In the genomic region with DNA sequence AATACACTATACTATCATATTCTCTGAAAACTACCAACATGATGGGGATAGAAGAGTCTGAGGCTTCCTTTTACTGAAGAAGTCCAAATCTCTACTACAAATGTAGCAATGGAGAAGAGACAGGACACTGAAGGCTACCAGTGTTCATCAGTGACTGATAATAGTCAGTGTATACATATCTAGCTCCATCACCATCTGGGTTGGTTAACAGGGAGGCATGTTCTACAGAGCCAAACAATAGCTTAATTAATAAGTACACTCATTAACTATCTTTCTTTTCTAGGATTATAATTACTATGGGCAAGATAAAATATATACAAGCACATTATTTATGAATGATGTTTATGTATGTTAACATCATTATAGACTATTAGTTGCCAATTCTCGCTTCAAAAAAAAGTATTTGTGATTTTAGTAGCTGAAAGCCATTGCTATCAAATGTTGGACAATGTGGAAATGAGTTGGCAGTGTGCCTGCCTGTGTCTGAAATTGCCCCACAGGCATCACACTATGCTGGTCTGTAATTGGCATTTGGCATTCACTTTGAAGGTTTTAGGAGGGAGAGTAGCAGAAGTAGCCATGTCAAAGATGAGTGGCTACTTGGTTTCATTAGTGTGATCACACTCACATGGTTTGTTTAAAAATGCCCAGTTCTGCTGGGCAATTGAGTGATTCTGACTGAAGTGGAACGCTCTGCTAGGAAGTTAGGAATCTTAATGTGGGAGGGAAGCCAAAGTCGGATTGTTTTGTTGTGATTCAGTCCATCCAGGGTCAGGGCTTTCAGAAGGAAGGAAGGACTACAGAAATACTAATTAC, we compare ENCODE assay signal across 19 mouse cellular contexts.
A peak's percentile ranks its signal among the peaks of the same experiment; 100 is the strongest.
DNase-seq lines count a peak whose midpoint lies in the region; ATAC-seq and TF ChIP-seq lines count a peak whose summit lies in the region.
"Had no signal": no experiment of that assay in that cellular context is flagged by ENCODE, and none has a peak within 500 bp of the region (broad histone marks: within the 10 kb centered on the region; RNA-seq: fewer than 3 reads in every experiment).

No protein-coding gene starts in this region.

- no peak for TF ChIP-seq CTCF in midbrain, postnatal 0 days (IDR thresholded peaks at IDR 0.05)

- no peak overlapping the region for H3K27ac ChIP-seq in forebrain, embryonic 16.5 days (ENCODE audit: low read length)
- no peak overlapping the region for H3K27ac ChIP-seq in forebrain, embryonic 12.5 days
- H3K27ac ChIP-seq in midbrain, embryonic 14.5 days (replicated peaks; ENCODE audit: low read depth, low read length): no peak overlapping the region
- no peak overlapping the region for H3K27ac ChIP-seq in midbrain, embryonic 11.5 days (ENCODE audit: low read depth, low read length)
- no peak overlapping the region for H3K27ac ChIP-seq in midbrain, postnatal 0 days (ENCODE audit: low read depth, low read length)
- H3K27ac ChIP-seq: embryonic facial prominence, embryonic 12.5 days; heart, embryonic 13.5 days; neural tube, embryonic 13.5 days had no signal

- peak; percentile 51 for DNase-seq in midbrain, embryonic 14.5 days
- DNase-seq in midbrain, embryonic 11.5 days (ENCODE audit: low spot score, missing footprints): no peak
- peak; percentile 48 for DNase-seq in adipocyte (ENCODE audit: low spot score)
- DNase-seq in midbrain, postnatal 0 days (ENCODE audit: low spot score): peak; percentile 18
- DNase-seq in heart, adult 11 months: no peak
- DNase-seq: cerebellum, adult 2 months; heart, postnatal 36 days; kidney, adult 8-10 months; kidney, postnatal 25 days; liver; liver, postnatal 0 days; thymus, postnatal 25 days had no signal

- WGBS in forebrain, embryonic 16.5 days: 29% methylated on average over 3 of the region's 3 CpGs
- 68% methylated on average over 3 of the region's 3 CpGs for WGBS in forebrain, embryonic 12.5 days
- WGBS in midbrain, embryonic 14.5 days: 64% methylated on average over 3 of the region's 3 CpGs
- 85% methylated on average over 3 of the region's 3 CpGs for WGBS in midbrain, embryonic 11.5 days
- WGBS in midbrain, postnatal 0 days: 65% methylated on average over 3 of the region's 3 CpGs

- no peak overlapping the region for H3K9ac ChIP-seq in forebrain, embryonic 16.5 days (replicated peaks; ENCODE audit: low read depth, low read length)
- no peak overlapping the region for H3K9ac ChIP-seq in forebrain, embryonic 12.5 days
- no peak overlapping the region for H3K9ac ChIP-seq in midbrain, embryonic 14.5 days (replicated peaks; ENCODE audit: low read length)
- no peak overlapping the region for H3K9ac ChIP-seq in midbrain, embryonic 11.5 days (ENCODE audit: low read length)
- H3K9ac ChIP-seq in midbrain, postnatal 0 days (replicated peaks; ENCODE audit: low read length, poor library complexity, severe bottlenecking): no peak overlapping the region
- H3K9ac ChIP-seq: embryonic facial prominence, embryonic 12.5 days; heart, embryonic 13.5 days; liver, postnatal 0 days; neural tube, embryonic 13.5 days had no signal

- H3K36me3 ChIP-seq in forebrain, embryonic 16.5 days (ENCODE audit: control insufficient read depth, insufficient read depth): no peaks in the 10 kb centered on the region
- no peaks in the 10 kb centered on the region for H3K36me3 ChIP-seq in forebrain, embryonic 12.5 days (replicated peaks)
- H3K36me3 ChIP-seq in midbrain, embryonic 14.5 days (ENCODE audit: control insufficient read depth, insufficient read depth, low read length): no peaks in the 10 kb centered on the region
- no peaks in the 10 kb centered on the region for H3K36me3 ChIP-seq in midbrain, embryonic 11.5 days (ENCODE audit: control insufficient read depth, insufficient read depth, low read length)
- no peaks in the 10 kb centered on the region for H3K36me3 ChIP-seq in midbrain, postnatal 0 days (ENCODE audit: insufficient read depth, low read length)
- H3K36me3 ChIP-seq: embryonic facial prominence, embryonic 12.5 days; G1E; heart, embryonic 13.5 days; neural tube, embryonic 13.5 days had no signal

- peak; percentile 74 for ATAC-seq in forebrain, embryonic 16.5 days
- ATAC-seq in forebrain, embryonic 12.5 days (ENCODE audit: low FRiP score): no peak
- ATAC-seq in midbrain, embryonic 14.5 days (ENCODE audit: low FRiP score, low TSS enrichment): no peak
- ATAC-seq in midbrain, embryonic 11.5 days (ENCODE audit: low FRiP score): no peak
- ATAC-seq in midbrain, postnatal 0 days (ENCODE audit: low FRiP score): no peak
- ATAC-seq: CD4-positive, CD25-positive, alpha-beta regulatory T cell, adult 4 months; liver, postnatal 0 days had no signal

- H3K9me3 ChIP-seq in forebrain, embryonic 16.5 days (ENCODE audit: control insufficient read depth, low read length): no peaks in the 10 kb centered on the region
- H3K9me3 ChIP-seq in forebrain, embryonic 12.5 days: no peaks in the 10 kb centered on the region
- H3K9me3 ChIP-seq in midbrain, embryonic 14.5 days (ENCODE audit: control insufficient read depth, low read length): no peaks in the 10 kb centered on the region
- H3K9me3 ChIP-seq in midbrain, embryonic 11.5 days (ENCODE audit: control insufficient read depth, low read length): no peaks in the 10 kb centered on the region
- H3K9me3 ChIP-seq in midbrain, postnatal 0 days (ENCODE audit: low read length): no peaks in the 10 kb centered on the region; the same call in 1 of the 2 replicates
- H3K9me3 ChIP-seq: embryonic facial prominence, embryonic 12.5 days; G1E; heart, embryonic 13.5 days; neural tube, embryonic 13.5 days had no signal

- H3K4me3 ChIP-seq in forebrain, embryonic 16.5 days (replicated peaks; ENCODE audit: low read length): no peak overlapping the region
- H3K4me3 ChIP-seq in forebrain, embryonic 12.5 days (replicated peaks): no peak overlapping the region
- H3K4me3 ChIP-seq in midbrain, embryonic 14.5 days (replicated peaks; ENCODE audit: low read depth, low read length): no peak overlapping the region
- no peak overlapping the region for H3K4me3 ChIP-seq in midbrain, embryonic 11.5 days (ENCODE audit: low read depth, low read length)
- H3K4me3 ChIP-seq in midbrain, postnatal 0 days (ENCODE audit: low read depth, low read length): no peak overlapping the region
- H3K4me3 ChIP-seq: embryonic facial prominence, embryonic 12.5 days; heart, embryonic 13.5 days; neural tube, embryonic 13.5 days had no signal

- no peak overlapping the region for H3K4me2 ChIP-seq in forebrain, embryonic 16.5 days (ENCODE audit: low read length)
- no peak overlapping the region for H3K4me2 ChIP-seq in forebrain, embryonic 12.5 days
- H3K4me2 ChIP-seq in midbrain, embryonic 14.5 days (ENCODE audit: low read length): no peak overlapping the region
- no peak overlapping the region for H3K4me2 ChIP-seq in midbrain, embryonic 11.5 days
- no peak overlapping the region for H3K4me2 ChIP-seq in midbrain, postnatal 0 days (ENCODE audit: low read depth, low read length, poor library complexity, severe bottlenecking)
- H3K4me2 ChIP-seq: embryonic facial prominence, embryonic 12.5 days; heart, embryonic 13.5 days; neural tube, embryonic 13.5 days had no signal

- no peaks in the 10 kb centered on the region for H3K4me1 ChIP-seq in forebrain, embryonic 16.5 days (replicated peaks; ENCODE audit: control insufficient read depth, insufficient read depth, low read length)
- no peaks in the 10 kb centered on the region for H3K4me1 ChIP-seq in forebrain, embryonic 12.5 days
- no peaks in the 10 kb centered on the region for H3K4me1 ChIP-seq in midbrain, embryonic 14.5 days (ENCODE audit: control insufficient read depth, insufficient read depth, low read length)
- H3K4me1 ChIP-seq in midbrain, embryonic 11.5 days (ENCODE audit: control insufficient read depth, insufficient read depth, low read length): no peaks in the 10 kb centered on the region
- H3K4me1 ChIP-seq in midbrain, postnatal 0 days (ENCODE audit: insufficient read depth, low read length): no peaks in the 10 kb centered on the region
- H3K4me1 ChIP-seq: embryonic facial prominence, embryonic 12.5 days; heart, embryonic 13.5 days; neural tube, embryonic 13.5 days had no signal

- H3K27me3 ChIP-seq in forebrain, embryonic 16.5 days (replicated peaks; ENCODE audit: control insufficient read depth, insufficient read depth, low read length): no peaks in the 10 kb centered on the region
- H3K27me3 ChIP-seq in forebrain, embryonic 12.5 days: no peaks in the 10 kb centered on the region
- H3K27me3 ChIP-seq in midbrain, embryonic 14.5 days (ENCODE audit: control insufficient read depth, insufficient read depth, low read length): no peaks in the 10 kb centered on the region
- no peaks in the 10 kb centered on the region for H3K27me3 ChIP-seq in midbrain, embryonic 11.5 days (ENCODE audit: control insufficient read depth, insufficient read depth, low read length)
- no peaks in the 10 kb centered on the region for H3K27me3 ChIP-seq in midbrain, postnatal 0 days (ENCODE audit: insufficient read depth, low read length)
- H3K27me3 ChIP-seq: embryonic facial prominence, embryonic 12.5 days; heart, embryonic 13.5 days; neural tube, embryonic 13.5 days had no signal

Comparison
In these comparisons a context has a peak if more than half of its experiments do, and no peak if none do; other contexts are left out.
1. DNase-seq: peak in midbrain, embryonic 14.5 days (single experiment), adipocyte (single experiment) and midbrain, postnatal 0 days (single experiment); none in midbrain, embryonic 11.5 days (single experiment) and heart, adult 11 months (single experiment).